Mouse (Mus musculus) spleen, adult 2 months (tissue): ENCODE results near the gene Gm35315.

ENCODE experiments used
- CTCF ChIP-seq: fragments of 200-500 bp; IDR thresholded peaks from 2 replicates; pipeline ENCODE4 v1.5.1; 2011; ENCODE audit warnings: mild to moderate bottlenecking, inconsistent platforms; ENCODE audit not compliant: insufficient read depth, insufficient read length, insufficient replicate concordance; ENCODE audit errors: extremely low read depth
- POLR2A ChIP-seq: fragments of 200-500 bp; IDR thresholded peaks from 2 replicates; pipeline ENCODE4 v1.6.1; 2011; ENCODE audit warnings: low read depth, low read length, inconsistent platforms

GRCm38 (mm10) chr5:110100921-110101631, 6.9 kb upstream of the Gm35315 start:
- TF ChIP-seq POLR2A (no peak), CTCF (no peak)
